In genomic region chr10:39536258-39536657, GRCm38 (mm10) we compare ENCODE assay signal across 8 mouse cellular contexts.
A peak's percentile ranks its signal among the peaks of the same experiment; 100 is the strongest.
DNase-seq lines count a peak whose midpoint lies in the region; ATAC-seq lines count a peak whose summit lies in the region.

No protein-coding gene starts in this region.

- H3K4me3 ChIP-seq in kidney, embryonic 15.5 days (replicated peaks) = no peak overlapping the region
- H3K4me3 ChIP-seq in neural tube, embryonic 12.5 days = no peak overlapping the region

- H3K36me3 ChIP-seq in kidney, embryonic 15.5 days = peaks cover 25% of the 10 kb centered on the region; the same call in 1 of the 2 replicates
- H3K36me3 ChIP-seq in neural tube, embryonic 12.5 days = peaks cover 38% of the 10 kb centered on the region

- 0 out of 2 replicates have a peak overlapping the region, but pooled peaks have one; percentile 88 for H3K27ac ChIP-seq in kidney, embryonic 15.5 days
- H3K27ac ChIP-seq in neural tube, embryonic 12.5 days = peak overlapping the region; percentile 59; the same call in 1 of the 2 replicates

- H3K27me3 ChIP-seq in kidney, embryonic 15.5 days = no peaks in the 10 kb centered on the region
- no peaks in the 10 kb centered on the region for H3K27me3 ChIP-seq in neural tube, embryonic 12.5 days (replicated peaks)

- DNase-seq in left cerebral cortex, postnatal 4 days = peak; percentile 67
- no peak for DNase-seq in left cerebral cortex, adult 8-10 months (ENCODE audit: low spot score in 2 of 2)
- peak; percentile 59 to 64 for DNase-seq in gastrocnemius, adult 8-10 months (ENCODE audit: low spot score in 2 of 2)
- DNase-seq in adrenal gland, adult 18-20 months (ENCODE audit: low spot score in 2 of 2) = no peak
- no peak for DNase-seq in ovary, postnatal 36 days (ENCODE audit: low spot score)

- no peak overlapping the region for H3K9ac ChIP-seq in kidney, embryonic 15.5 days
- no peak overlapping the region for H3K9ac ChIP-seq in neural tube, embryonic 12.5 days

- intact Hi-C loops in left cerebral cortex, postnatal 4 days (cut with DNase I) = no loop called here

- peaks cover 62% of the 10 kb centered on the region for H3K4me1 ChIP-seq in kidney, embryonic 15.5 days
- H3K4me1 ChIP-seq in neural tube, embryonic 12.5 days = peaks cover 55% of the 10 kb centered on the region

- H3K4me2 ChIP-seq in kidney, embryonic 15.5 days = no peak overlapping the region
- no peak overlapping the region for H3K4me2 ChIP-seq in neural tube, embryonic 12.5 days (replicated peaks)

- WGBS in kidney, embryonic 15.5 days = 76% methylated on average over 11 of the region's 11 CpGs
- WGBS in neural tube, embryonic 12.5 days = 56% methylated on average over 11 of the region's 11 CpGs

- H3K9me3 ChIP-seq in kidney, embryonic 15.5 days (replicated peaks) = no peaks in the 10 kb centered on the region
- no peaks in the 10 kb centered on the region for H3K9me3 ChIP-seq in neural tube, embryonic 12.5 days

- ATAC-seq in kidney, embryonic 15.5 days (replicated peaks; ENCODE audit: low FRiP score) = no peak
- ATAC-seq in neural tube, embryonic 12.5 days (ENCODE audit: low FRiP score, low read depth) = peak; percentile 15; the same call in 1 of the 2 replicates
- ATAC-seq in activated CD4-positive, CD25-positive, alpha-beta regulatory T cell, adult 4 months = no peak

Comparison
In these comparisons a context has a peak if more than half of its experiments do, and no peak if none do; other contexts are left out.
1. DNase-seq: peak in left cerebral cortex, postnatal 4 days (single experiment) and gastrocnemius, adult 8-10 months (2 of 2); none in left cerebral cortex, adult 8-10 months (0 of 2), adrenal gland, adult 18-20 months (0 of 2) and ovary, postnatal 36 days (single experiment).